Mouse (Mus musculus) cerebellum, postnatal 36 days (tissue): ENCODE results near the gene Chd2.

ENCODE experiments used
- DNase-seq, 2 experiments: peaks; one replicate each; pipeline ENCODE4 v3.0.0; 2021 to 2022; ENCODE audit warnings: mixed read lengths in 2 of 2

Gene Chd2

DNA sequence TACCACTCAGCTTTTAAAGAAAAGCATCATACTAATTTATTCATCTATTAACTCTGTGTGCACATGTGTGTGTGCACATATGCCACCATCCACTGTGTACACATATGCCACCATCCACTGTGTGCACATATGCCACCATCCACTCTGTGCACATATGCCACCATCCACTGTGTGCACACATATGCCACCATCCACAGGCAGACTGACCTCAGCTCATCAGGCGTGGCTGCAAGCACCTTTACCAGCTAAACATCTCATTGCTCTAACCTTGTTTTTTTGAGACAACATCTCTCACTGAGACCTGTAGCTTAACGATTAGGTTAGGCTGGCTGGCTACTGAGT lies 107.3 kb downstream of the Chd2 start:
- DNase-seq, result no peak

- no peak for DNase-seq
These were observed 107.8 kb downstream of the Chd2 start for GRCm38 (mm10) chr7:73433637-73434335.

- no peak for DNase-seq
These were observed 113.1 kb downstream of the Chd2 start for GRCm38 (mm10) chr7:73428525-73428924.

- DNase-seq, result no peak
These were observed 113.8 kb downstream of the Chd2 start for GRCm38 (mm10) chr7:73427794-73428193.

GRCm38 (mm10) chr7:73426752-73427386 lies 114.8 kb downstream of the Chd2 start:
- no peak for DNase-seq

GRCm38 (mm10) chr7:73426235-73426634 lies 115.4 kb downstream of the Chd2 start:
- DNase-seq, result no peak

DNA sequence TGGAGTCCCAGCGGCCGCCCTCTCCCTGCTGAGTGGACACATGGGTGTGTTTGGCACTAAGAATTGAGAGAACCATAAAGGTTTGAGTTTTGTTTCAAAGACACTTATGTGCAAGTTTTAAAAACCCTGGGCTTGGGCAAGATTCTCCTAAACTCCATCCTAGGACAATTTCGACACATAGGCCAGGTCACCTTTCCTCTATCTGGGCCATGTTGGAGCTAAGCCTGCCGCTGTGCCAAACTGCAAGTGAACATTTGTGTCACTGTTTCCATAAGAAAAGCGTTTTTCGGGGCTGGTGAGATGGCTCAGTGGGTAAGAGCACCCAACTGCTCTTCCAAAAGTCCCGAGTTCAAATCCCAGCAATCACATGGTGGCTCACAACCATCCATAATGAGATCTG lies 116.2 kb downstream of the Chd2 start:
- DNase-seq, result no peak

DNA sequence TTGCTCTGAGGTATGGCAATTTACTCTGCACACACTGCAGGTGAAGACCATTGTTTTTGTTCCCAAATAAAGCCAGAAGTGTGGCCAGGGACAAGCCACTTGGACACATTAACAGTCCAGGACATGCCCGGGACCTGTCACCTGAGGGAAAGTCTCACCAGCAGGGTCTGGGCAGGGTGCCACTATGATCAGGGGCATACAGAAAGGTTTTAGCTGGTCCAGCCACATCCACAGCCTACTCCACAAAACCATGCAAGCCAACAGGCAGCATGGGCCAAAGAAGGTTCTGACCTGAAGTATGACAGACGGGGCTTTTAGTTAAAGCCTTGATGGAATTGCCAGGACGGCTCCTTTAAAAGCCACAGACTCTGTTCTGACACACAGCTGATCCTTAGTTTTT lies 116.9 kb downstream of the Chd2 start:
- peak; percentile 51 to 54 for DNase-seq

- no peak for DNase-seq
These were observed 117.4 kb downstream of the Chd2 start for GRCm38 (mm10) chr7:73424243-73424642.

- no peak for DNase-seq
These were observed 118.4 kb downstream of the Chd2 start for GRCm38 (mm10) chr7:73423236-73423635.

- DNase-seq, result peak; percentile 77 to 88
These were observed 119.2 kb downstream of the Chd2 start for GRCm38 (mm10) chr7:73422223-73423113.

DNA sequence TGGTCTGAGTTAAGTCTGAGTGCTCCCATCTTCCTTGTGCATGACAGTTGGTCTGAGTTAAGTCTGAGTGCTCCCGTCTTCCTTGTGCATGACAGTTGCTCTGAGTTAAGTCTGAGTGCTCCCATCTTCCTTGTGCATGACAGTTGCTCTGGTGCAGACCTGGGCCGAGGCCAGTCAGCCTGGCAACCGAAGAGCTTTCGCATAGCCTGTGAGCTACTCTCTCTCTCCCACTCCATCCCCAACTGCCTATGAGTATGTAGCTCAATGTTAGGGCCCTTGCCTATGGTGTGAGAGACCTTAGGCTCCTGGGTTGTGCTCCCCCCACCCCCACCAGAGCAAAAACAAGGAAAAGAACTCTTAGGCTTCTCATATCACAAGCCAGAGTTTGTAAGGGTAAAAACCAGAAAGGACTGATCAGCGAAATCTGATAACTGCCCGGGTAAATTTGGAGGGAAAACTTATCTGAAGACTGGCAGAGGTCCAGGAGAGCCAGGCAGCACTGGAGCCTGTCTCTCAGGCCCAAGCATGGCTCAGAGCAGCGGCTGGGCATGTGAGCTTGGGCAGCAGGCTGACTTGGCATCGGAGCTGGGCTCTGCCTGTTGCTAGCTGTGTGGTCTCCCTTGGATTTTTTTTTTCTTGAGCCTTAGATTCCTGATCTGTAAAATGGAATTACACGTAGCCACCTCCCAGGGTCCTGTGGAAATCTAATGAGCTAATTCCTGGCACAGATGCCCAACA lies 120.2 kb downstream of the Chd2 start:
- DNase-seq, result peak in 1 of 2 experiments; percentile 31

- no peak for DNase-seq
These were observed 120.8 kb downstream of the Chd2 start for GRCm38 (mm10) chr7:73420827-73421226.

DNA sequence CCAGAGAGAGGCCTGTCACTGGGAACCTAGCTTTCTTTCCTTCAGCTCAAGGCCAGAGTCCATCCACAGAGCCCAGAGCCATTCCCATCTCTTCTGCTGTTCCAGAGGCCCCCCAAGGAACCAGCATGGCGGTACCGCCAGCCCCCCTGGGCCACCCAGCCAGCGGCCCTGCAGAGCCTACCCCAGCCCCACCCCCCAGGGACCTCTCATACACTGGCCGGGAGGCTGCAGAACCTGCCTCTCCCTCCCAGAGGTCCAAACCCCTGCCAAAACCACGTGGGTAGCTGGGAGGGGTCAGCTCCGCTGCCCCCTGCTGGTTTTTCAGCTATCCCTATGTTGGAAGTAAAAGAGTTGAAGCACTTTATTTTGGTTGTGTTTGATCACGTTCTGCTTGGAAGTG lies 122.3 kb downstream of the Chd2 start:
- DNase-seq, result no peak

DNA sequence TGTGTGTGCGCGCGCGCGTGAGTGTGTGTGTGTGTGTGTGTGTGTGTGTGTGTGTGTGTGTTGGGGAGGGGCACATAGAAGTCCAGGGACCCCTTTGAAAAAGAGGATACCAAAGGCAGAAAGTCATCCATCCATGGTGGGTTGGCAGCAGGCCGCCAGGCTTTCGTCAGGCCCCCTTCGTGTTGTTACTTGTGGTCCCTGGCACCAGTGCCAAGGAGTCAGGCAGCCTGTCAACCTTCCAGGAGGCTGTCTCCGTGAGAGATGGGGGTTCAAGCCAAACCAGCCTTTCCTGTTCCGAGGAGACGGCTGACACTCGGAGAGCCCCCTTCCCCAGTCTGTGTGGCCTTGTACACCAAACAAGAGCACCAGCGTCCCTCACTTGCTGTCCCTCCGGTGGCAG lies 127.4 kb downstream of the Chd2 start:
- no peak for DNase-seq

DNA sequence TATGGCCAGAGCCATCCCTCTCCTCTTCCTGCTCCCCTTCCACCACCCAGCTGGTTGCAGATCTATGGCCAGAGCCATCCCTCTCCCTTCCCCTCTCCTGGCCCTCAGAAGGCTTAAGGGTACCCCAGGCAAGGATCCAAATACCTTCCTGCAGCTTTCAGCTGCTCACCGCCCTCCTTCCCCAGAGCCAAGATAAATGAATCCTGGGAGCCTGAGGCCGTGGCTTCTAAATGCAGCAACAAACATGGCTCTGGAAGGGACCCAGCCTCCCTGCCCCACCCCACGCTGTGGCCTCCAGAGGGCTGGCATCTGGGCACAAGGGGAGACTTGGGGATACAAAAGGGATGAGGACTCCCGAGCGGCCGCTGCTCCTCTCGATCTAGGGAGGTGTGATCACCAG lies 129.2 kb downstream of the Chd2 start:
- DNase-seq, result no peak

DNA sequence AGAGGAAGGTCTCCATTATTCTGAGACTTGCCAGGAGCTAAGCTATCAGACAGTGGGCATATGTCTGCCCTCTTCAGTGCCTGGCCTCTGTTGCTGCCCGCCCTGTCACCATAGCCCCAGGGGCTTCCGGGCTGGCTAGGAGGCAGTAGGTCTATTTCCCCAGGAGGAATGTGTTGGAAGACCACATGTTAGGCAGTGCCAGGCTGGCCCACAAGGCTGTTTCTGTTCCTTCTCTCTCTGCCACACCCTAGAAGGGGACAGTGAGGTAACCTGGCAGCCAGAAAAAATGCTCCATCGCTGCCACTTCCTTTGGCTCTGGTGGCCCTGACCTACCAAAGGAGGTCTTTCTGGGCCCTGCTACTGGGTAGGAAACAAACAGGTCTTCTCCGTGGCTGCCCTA lies 129.6 kb downstream of the Chd2 start:
- DNase-seq, result no peak

DNA sequence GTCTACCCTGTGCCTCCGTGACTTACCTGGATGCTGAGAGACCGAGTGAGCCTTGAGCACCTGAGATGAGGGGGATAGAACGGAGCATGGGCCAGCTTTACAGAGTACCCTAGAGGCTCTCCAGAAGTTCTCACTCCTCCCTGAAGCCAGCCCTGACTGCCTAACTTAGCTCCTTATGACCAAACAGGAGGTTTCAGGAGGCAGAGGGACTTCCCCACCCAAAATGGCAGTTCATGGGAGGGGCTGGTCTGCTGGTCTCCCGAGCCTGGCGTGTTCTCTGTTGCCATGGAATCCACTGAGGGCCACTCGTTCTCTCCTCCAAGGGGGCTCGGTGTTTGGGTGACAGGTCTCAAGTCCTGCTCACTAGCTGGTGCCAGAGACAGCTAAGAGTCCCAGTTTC lies 130.1 kb downstream of the Chd2 start:
- DNase-seq, result no peak

GRCm38 (mm10) chr7:73405550-73405949 lies 136.1 kb downstream of the Chd2 start:
- DNase-seq, result no peak

GRCm38 (mm10) chr7:73403538-73403937 lies 138.1 kb downstream of the Chd2 start:
- DNase-seq, result no peak

- no peak for DNase-seq
These were observed 139.0 kb downstream of the Chd2 start for GRCm38 (mm10) chr7:73402671-73403070.

DNA sequence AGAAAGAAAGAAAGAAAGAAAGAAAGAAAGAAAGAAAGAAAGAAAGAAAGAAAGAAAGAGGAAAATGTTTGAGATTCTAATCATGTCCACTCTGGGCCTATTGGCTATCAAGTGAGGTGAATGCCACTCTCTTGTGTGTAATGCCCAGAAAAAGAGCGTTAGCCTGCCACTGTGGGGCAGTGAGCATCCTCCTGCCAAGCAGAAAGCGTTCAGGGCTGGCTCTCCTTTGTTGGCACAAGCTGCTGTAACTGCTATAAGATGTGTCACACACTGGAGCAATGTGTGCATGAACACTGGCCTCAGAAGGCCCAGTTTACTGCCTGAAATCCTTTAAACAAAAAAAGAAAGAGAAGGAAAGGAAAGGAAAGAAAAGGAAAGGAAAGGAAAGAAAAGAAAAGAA lies 139.5 kb downstream of the Chd2 start:
- DNase-seq, result no peak
